Mouse (Mus musculus) kidney, postnatal 36 days (tissue): ENCODE measurements at regions not wholly inside any gene's neighbourhood (a gene's known extent, or its start where the extent isn't known, plus 50 kb on each side); places are given as distances from the start of the nearest gene placed in this dataset.

ENCODE experiments used
- DNase-seq, 2 experiments: peaks; one replicate each; pipeline ENCODE4 v3.0.0; 2021 to 2022; ENCODE audit warnings: mixed read lengths in 2 of 2

- DNase-seq, result no peak
Measured at GRCm38 (mm10) chr8:116375758-116376157, 129.0 kb upstream of the Dynlrb2 start.

- peak in 1 of 2 experiments; percentile 53 for DNase-seq
Measured at GRCm38 (mm10) chr8:116373063-116373462, 131.7 kb upstream of the Dynlrb2 start.

GRCm38 (mm10) chr8:116372574-116372973, 132.2 kb upstream of the Dynlrb2 start:
- peak; percentile 62 to 65 for DNase-seq

- no peak for DNase-seq
Measured at GRCm38 (mm10) chr8:116372056-116372455, 132.7 kb upstream of the Dynlrb2 start.

- no peak for DNase-seq
Measured at GRCm38 (mm10) chr8:116367491-116367890, 137.3 kb upstream of the Dynlrb2 start.

GRCm38 (mm10) chr8:116366706-116367105, 138.1 kb upstream of the Dynlrb2 start:
- no peak for DNase-seq

GRCm38 (mm10) chr8:116364751-116365150, 140.0 kb upstream of the Dynlrb2 start:
- no peak for DNase-seq

GRCm38 (mm10) chr8:116364172-116364571, 140.6 kb upstream of the Dynlrb2 start:
- peak; percentile 59 to 70 for DNase-seq

- peak; percentile 44 to 50 for DNase-seq
Measured at GRCm38 (mm10) chr8:116362351-116362750, 142.4 kb upstream of the Dynlrb2 start.

- no peak for DNase-seq
Measured at GRCm38 (mm10) chr8:116359761-116360160, 145.0 kb upstream of the Dynlrb2 start.

GRCm38 (mm10) chr8:116354756-116355155, 150.0 kb upstream of the Dynlrb2 start:
- DNase-seq, result no peak

- DNase-seq, result peak; percentile 38 to 74
Measured at GRCm38 (mm10) chr8:116353911-116354310, 150.9 kb upstream of the Dynlrb2 start.

- peak; percentile 17 to 69 for DNase-seq
Measured at GRCm38 (mm10) chr8:116352635-116353034, 152.1 kb upstream of the Dynlrb2 start.

GRCm38 (mm10) chr8:116348971-116349370, 155.8 kb upstream of the Dynlrb2 start:
- peak in 1 of 2 experiments; percentile 13 for DNase-seq

- DNase-seq, result no peak
Measured at GRCm38 (mm10) chr8:116346990-116347389, 157.8 kb upstream of the Dynlrb2 start.

- no peak for DNase-seq
Measured at GRCm38 (mm10) chr8:116344590-116345222, 160.1 kb upstream of the Dynlrb2 start.

GRCm38 (mm10) chr8:116343534-116343933, 161.2 kb upstream of the Dynlrb2 start:
- no peak for DNase-seq

GRCm38 (mm10) chr8:116334772-116335171, 170.0 kb upstream of the Dynlrb2 start:
- no peak for DNase-seq

GRCm38 (mm10) chr8:116334101-116334500, 170.7 kb upstream of the Dynlrb2 start:
- DNase-seq, result no peak

- DNase-seq, result peak; percentile 6 to 10
Measured at GRCm38 (mm10) chr8:116320014-116320680, 184.6 kb upstream of the Dynlrb2 start.

GRCm38 (mm10) chr8:116315410-116315809, 189.4 kb upstream of the Dynlrb2 start:
- DNase-seq, result no peak

GRCm38 (mm10) chr8:116314429-116315092, 190.2 kb upstream of the Dynlrb2 start:
- no peak for DNase-seq

- no peak for DNase-seq
Measured at GRCm38 (mm10) chr8:116298891-116299290, 205.9 kb upstream of the Dynlrb2 start.
